Mouse (Mus musculus): ENCODE data around the gene Prim2. TPM values are rescaled to one million over a fixed set of nuclear protein-coding genes. Genes with fewer than 3 reads are reported as not detected.
A peak's percentile ranks its signal among the peaks of the same experiment; 100 is the strongest.

Gene Prim2
- polyA plus RNA-seq, 1 experiment, result 28.3 TPM

DNA sequence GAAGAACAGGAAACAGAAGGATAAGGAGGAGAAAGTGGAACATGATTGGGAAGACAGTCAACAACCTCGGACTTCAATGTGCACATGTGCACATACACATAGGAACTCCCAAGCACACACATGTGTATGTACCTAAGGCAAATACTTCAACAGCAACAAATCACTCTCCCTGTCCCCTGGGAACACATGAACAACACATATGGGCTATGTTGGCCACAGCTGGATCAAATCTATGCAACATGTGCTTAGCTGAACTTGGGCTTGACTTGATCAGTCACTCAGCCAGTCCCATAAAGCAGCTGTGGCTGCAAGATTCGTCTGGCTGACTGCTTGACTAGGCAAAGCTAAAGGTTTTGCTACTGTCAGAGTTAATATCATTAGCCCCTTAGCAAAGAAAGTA, 19.2 kb upstream of the Prim2 start:
- no peak for TF ChIP-seq POLR2A (IDR thresholded peaks at IDR 0.05; ENCODE audit: low read depth, low read length)
- no peak for TF ChIP-seq CTCF (IDR thresholded peaks at IDR 0.05; ENCODE audit: borderline replicate concordance, insufficient read depth, low read length)
- Histone ChIP-seq H3K27ac (ENCODE audit: insufficient read depth, low read length) (peak overlapping the region; percentile 72), H3K4me3 (ENCODE audit: insufficient read depth, low read length) (no peak overlapping the region), H3K4me1 (ENCODE audit: control insufficient read depth, insufficient read depth, low read length) (peaks cover 9% of the 10 kb centered on the region)

DNA sequence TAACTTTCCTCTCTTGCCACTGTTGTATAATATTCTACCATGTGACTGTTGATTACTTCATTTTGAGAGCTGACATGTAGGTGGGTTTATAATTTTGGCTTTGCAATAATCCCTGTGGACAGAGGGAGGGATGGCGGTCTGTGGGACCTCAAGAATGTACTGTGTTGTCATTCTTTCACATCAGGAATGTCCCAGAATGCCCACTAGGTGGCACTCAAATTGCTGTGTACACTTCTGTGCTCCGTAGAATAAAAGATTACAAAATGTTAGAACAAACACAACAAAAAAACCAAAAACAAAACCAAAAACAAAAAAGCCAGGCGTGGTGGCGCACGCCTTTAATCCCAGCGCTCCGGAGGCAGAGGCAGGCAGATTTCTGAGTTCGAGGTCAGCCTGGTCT, 14.9 kb upstream of the Prim2 start:
- no peak overlapping the region for H3K4me3 ChIP-seq (ENCODE audit: insufficient read depth, low read length)
- TF ChIP-seq POLR2A (IDR thresholded peaks at IDR 0.05; ENCODE audit: low read depth, low read length) (no peak), CTCF (IDR thresholded peaks at IDR 0.05; ENCODE audit: borderline replicate concordance, insufficient read depth, low read length) (no peak)
- no peak overlapping the region for H3K27ac ChIP-seq (ENCODE audit: insufficient read depth, low read length)
- H3K4me1 ChIP-seq (ENCODE audit: control insufficient read depth, insufficient read depth, low read length), result peaks cover 14% of the 10 kb centered on the region

DNA sequence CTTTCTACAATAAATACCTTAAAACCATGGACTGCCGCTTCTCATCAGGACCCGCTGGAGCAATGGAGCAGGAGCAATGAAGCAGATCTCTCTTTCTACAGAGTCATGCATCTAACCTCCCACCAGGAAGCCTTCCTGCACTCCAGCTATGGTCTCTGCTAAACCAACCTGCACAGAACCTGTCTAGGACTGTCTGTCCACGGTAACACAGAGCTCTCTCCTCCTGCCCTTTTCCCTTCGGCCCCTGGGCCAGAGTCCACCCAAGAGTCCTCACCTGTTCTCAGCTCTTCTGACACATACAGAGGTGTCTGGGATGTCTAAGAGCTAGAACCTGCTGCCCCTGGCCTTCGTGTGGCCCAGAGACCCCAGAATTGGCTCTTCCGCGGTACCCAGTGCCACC, 11.3 kb upstream of the Prim2 start:
- H3K27ac ChIP-seq (ENCODE audit: insufficient read depth, low read length), result no peak overlapping the region
- no peak overlapping the region for H3K4me3 ChIP-seq (ENCODE audit: insufficient read depth, low read length)
- no peak for TF ChIP-seq POLR2A (IDR thresholded peaks at IDR 0.05; ENCODE audit: low read depth, low read length)
- TF ChIP-seq CTCF (IDR thresholded peaks at IDR 0.05; ENCODE audit: borderline replicate concordance, insufficient read depth, low read length), result no peak
- H3K4me1 ChIP-seq (ENCODE audit: control insufficient read depth, insufficient read depth, low read length), result peaks cover 5% of the 10 kb centered on the region; the same call in 1 of the 2 replicates

DNA sequence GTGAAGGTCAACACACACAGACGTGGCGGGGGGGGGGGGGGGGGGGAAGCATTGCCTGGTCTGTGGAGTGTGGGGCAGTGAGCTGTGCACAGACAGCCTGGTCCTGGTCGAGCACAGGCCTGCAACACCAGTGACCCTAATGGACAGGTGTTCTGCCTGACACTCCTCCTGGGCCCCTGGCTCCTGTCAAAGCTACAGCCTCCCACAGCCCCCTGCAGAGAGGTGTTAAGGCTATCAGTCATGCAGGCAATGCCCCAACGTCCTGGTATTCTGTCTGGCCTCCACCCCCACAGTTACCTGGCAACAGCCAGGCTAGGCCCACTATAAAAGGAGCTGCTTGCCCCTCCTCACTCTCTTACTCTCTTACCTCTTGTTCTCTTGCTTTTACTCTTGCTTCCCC, 10.8 kb upstream of the Prim2 start:
- TF ChIP-seq POLR2A (IDR thresholded peaks at IDR 0.05; ENCODE audit: low read depth, low read length), result no peak
- no peak for TF ChIP-seq CTCF (IDR thresholded peaks at IDR 0.05; ENCODE audit: borderline replicate concordance, insufficient read depth, low read length)
- Histone ChIP-seq H3K4me3 (ENCODE audit: insufficient read depth, low read length) (no peak overlapping the region), H3K27ac (ENCODE audit: insufficient read depth, low read length) (no peak overlapping the region), H3K4me1 (ENCODE audit: control insufficient read depth, insufficient read depth, low read length) (peaks cover 5% of the 10 kb centered on the region; the same call in 1 of the 2 replicates)

DNA sequence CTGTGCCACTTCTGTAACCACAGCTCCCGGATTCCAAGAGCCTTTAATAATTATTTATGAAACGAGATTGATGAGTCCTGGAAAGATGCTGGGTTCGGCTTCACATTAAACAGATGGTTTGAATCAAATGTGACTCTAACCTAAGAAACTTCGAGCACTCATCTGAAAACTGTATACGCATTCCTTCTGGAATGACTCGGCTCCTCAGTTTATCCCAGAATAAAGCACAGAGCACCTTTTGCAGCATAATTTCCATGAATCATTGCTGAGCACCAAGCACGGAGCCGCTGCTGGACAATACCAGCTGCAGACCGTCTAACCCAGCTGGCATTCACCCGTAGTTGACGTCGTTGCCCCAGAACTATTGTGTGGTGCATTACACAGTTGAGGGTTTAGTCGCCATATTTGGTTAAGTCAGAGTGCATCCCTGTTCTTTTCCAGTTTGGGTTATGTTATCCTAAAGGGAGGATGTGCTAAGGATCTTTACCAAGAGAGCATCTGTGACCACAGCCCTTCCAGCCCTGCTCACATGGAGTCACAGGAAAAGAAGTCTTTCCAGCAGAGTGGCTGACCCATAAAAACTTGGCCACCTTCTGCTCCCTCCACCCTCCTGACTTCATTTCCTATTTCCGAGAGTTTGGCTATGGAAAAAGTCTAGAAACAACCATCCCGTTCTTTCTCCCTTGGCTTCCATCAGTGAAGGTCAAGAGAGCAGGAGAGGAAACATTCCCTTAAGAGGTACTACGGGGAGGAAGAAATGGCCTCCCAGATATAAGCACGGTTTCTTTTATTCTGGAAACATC, 3.8 kb upstream of the Prim2 start:
- peaks cover 9% of the 10 kb centered on the region for H3K4me1 ChIP-seq (ENCODE audit: control insufficient read depth, insufficient read depth, low read length)
- H3K27ac ChIP-seq (ENCODE audit: insufficient read depth, low read length), result peak overlapping the region; percentile 97
- no peak for TF ChIP-seq POLR2A (IDR thresholded peaks at IDR 0.05; ENCODE audit: low read depth, low read length)
- no peak for TF ChIP-seq CTCF (IDR thresholded peaks at IDR 0.05; ENCODE audit: borderline replicate concordance, insufficient read depth, low read length)
- no peak overlapping the region for H3K4me3 ChIP-seq (ENCODE audit: insufficient read depth, low read length)

DNA sequence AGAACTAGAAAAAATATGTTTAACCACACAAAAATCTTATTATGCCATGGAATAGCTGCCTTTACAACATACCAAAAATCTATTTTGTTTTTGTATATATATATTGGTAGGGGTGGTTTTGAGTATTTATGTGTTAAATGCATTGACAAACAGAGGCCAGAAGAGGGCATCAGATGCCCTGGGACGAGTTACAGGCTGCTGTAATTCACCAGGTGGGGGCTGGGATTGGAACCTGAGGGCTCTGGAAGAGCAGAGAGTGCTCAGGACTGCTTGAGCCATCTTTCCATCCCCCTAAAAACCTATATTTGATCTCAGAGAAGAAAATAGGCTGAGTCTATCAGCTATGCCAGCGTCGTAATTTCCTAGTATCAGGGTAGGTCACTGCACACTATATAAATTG, 2.9 kb upstream of the Prim2 start:
- TF ChIP-seq CTCF (IDR thresholded peaks at IDR 0.05; ENCODE audit: borderline replicate concordance, insufficient read depth, low read length), result 0 out of 2 replicates have a peak, but pooled peaks have one; percentile 18
- TF ChIP-seq POLR2A (IDR thresholded peaks at IDR 0.05; ENCODE audit: low read depth, low read length), result no peak
- Histone ChIP-seq H3K27ac (ENCODE audit: insufficient read depth, low read length) (peak overlapping the region; percentile 97), H3K4me1 (ENCODE audit: control insufficient read depth, insufficient read depth, low read length) (peaks cover 9% of the 10 kb centered on the region), H3K4me3 (ENCODE audit: insufficient read depth, low read length) (no peak overlapping the region)

DNA sequence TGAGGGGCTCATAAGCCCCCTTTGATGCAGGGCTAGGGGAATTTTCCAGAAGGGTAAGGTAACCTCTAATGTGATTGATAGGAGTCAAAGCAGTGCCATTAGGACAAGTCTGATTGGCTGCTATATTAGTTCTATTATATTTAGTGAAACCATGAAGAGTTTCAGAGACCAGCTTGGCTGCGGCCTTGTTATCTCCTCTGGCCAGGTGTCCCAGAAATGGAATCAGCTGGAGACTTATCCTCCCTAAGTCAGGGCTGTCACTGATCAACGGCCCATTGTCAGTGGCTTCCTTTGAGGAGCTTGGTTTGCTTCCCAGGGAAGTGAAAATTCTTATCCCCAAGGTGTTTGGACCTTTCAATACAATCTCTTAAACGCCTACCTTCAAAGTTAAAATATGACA, 2.5 kb upstream of the Prim2 start:
- H3K4me3 ChIP-seq (ENCODE audit: insufficient read depth, low read length), result no peak overlapping the region
- H3K27ac ChIP-seq (ENCODE audit: insufficient read depth, low read length), result peak overlapping the region; percentile 39; the same call in 1 of the 2 replicates
- H3K4me1 ChIP-seq (ENCODE audit: control insufficient read depth, insufficient read depth, low read length), result peaks cover 9% of the 10 kb centered on the region
- no peak for TF ChIP-seq POLR2A (IDR thresholded peaks at IDR 0.05; ENCODE audit: low read depth, low read length)
- TF ChIP-seq CTCF (IDR thresholded peaks at IDR 0.05; ENCODE audit: borderline replicate concordance, insufficient read depth, low read length), result no peak

DNA sequence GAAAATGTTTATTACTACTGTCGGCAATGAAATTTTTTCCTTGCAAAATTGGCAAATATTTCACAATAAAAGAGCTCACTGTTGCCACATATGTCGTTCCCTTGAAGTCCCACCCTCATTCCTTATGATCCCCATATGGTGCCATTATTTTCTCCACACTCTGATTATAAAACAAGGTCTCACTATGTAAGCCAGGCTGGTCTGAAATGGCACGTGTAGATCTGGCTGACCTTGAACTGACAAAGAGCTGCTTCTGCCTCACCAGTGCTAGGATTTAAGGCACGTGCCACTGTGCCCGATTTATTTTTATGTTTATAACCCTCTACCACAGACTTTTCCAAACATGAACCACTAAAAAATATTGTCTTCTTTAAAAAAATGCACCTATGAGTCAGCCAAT, 1.8 kb upstream of the Prim2 start:
- TF ChIP-seq POLR2A (IDR thresholded peaks at IDR 0.05; ENCODE audit: low read depth, low read length) (no peak), CTCF (IDR thresholded peaks at IDR 0.05; ENCODE audit: borderline replicate concordance, insufficient read depth, low read length) (no peak)
- H3K4me1 ChIP-seq (ENCODE audit: control insufficient read depth, insufficient read depth, low read length), result peaks cover 9% of the 10 kb centered on the region
- peak overlapping the region; percentile 68 for H3K27ac ChIP-seq (ENCODE audit: insufficient read depth, low read length)
- H3K4me3 ChIP-seq (ENCODE audit: insufficient read depth, low read length), result no peak overlapping the region

DNA sequence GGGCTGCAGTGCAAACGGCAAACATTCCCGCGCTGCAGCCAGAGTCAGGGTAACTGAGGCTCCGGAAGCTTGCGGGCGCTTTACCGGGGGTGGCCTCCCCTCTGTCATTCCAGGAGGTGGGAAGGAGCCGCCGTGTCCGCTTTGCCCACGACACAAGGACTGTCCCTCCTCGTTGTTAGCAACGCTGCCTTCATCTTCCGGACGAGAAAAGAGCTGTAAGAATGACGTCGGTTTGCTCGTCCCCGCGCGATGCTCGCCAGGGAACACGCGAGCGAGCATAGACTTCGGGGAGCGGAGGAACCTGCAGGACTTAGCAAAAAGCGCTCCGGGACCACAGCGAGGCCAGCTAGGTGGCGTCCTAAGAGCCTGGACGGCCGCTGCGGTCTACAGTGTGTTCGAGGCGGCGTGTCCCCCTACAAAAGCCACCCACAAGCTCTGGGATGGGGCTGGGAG, 595 bp upstream of the Prim2 start:
- H3K27ac ChIP-seq (ENCODE audit: insufficient read depth, low read length), result peak overlapping the region; percentile 77
- H3K4me1 ChIP-seq (ENCODE audit: control insufficient read depth, insufficient read depth, low read length), result peaks cover 9% of the 10 kb centered on the region
- TF ChIP-seq CTCF (IDR thresholded peaks at IDR 0.05; ENCODE audit: borderline replicate concordance, insufficient read depth, low read length), result no peak
- TF ChIP-seq POLR2A (IDR thresholded peaks at IDR 0.05; ENCODE audit: low read depth, low read length), result peak; percentile 66; the same call in 1 of the 2 replicates
- H3K4me3 ChIP-seq (ENCODE audit: insufficient read depth, low read length), result peak overlapping the region; percentile 82

DNA sequence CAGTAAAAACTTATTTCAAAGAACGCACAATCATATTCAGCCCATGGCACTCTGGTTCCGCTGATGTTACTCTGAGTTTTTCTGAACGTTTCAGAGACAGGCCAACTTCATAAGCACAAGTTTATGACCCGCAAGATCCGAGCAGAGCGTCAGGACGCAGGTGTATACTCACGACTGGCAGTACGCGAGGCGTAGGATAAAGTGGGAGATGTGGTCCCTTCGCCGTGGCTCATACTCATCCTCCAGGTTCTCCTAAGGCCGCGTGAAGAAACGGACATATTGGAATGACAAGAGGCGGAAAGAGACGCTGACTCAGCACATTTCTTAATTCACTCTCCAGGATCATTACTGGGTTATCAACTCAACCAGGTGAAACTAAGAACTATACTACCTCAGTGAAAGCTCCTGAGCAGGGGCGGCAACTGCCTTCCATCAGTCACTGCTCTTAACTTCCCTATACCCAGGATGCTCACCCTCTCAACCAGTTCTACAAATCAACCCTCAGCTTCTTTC, 5.9 kb downstream of the Prim2 start:
- H3K27ac ChIP-seq (ENCODE audit: insufficient read depth, low read length), result no peak overlapping the region
- no peak for TF ChIP-seq POLR2A (IDR thresholded peaks at IDR 0.05; ENCODE audit: low read depth, low read length)
- TF ChIP-seq CTCF (IDR thresholded peaks at IDR 0.05; ENCODE audit: borderline replicate concordance, insufficient read depth, low read length), result no peak
- no peaks in the 10 kb centered on the region for H3K4me1 ChIP-seq (ENCODE audit: control insufficient read depth, insufficient read depth, low read length)

More for the DNA sequence above, 5.9 kb downstream of the Prim2 start:
- H3K4me3 ChIP-seq (ENCODE audit: insufficient read depth, low read length), result no peak overlapping the region
